Mouse (Mus musculus): Measurements from ENCODE around the gene Rfc1. TPM values are rescaled to one million over a fixed set of nuclear protein-coding genes. Genes with fewer than 3 reads are reported as not detected.

Gene Rfc1
- total and polyA plus RNA-seq, 2 experiments = 3.7 to 16.5 TPM

- H3K9ac ChIP-seq (ENCODE audit: low read depth, low read length) = no peak overlapping the region
- H3K4me1 ChIP-seq (ENCODE audit: control insufficient read depth, insufficient read depth, low read length) = peaks cover 9% of the 10 kb centered on the region
- 6% methylated on average over 4 of the region's 4 CpGs for WGBS
- DNase-seq (ENCODE audit: extremely low read depth, low read depth, low spot score) = no peak
- no peak overlapping the region for H3K4me3 ChIP-seq (ENCODE audit: insufficient read depth, low read depth, low read length)
- no peak for TF ChIP-seq CTCF (IDR thresholded peaks at IDR 0.05; ENCODE audit: low read depth, low read length)
- TF ChIP-seq POLR2A (IDR thresholded peaks at IDR 0.05; ENCODE audit: extremely low read depth, insufficient read depth, low read length) = no peak
- no peak overlapping the region for H3K27ac ChIP-seq (replicated peaks; ENCODE audit: insufficient read depth, low read depth, low read length)
- peaks cover 22% of the 10 kb centered on the region for H3K79me2 ChIP-seq (ENCODE audit: control insufficient read depth, insufficient read depth, low read length)
- H3K36me3 ChIP-seq (ENCODE audit: control insufficient read depth, insufficient read depth, low read length) = no peaks in the 10 kb centered on the region
- H3K27me3 ChIP-seq (ENCODE audit: control insufficient read depth, insufficient read depth, low read length) = no peaks in the 10 kb centered on the region
These were observed 545 bp upstream of the Rfc1 start for GRCm38 (mm10) chr5:65336075-65336355.

- H3K27me3 ChIP-seq (ENCODE audit: control insufficient read depth, insufficient read depth, low read length) = no peaks in the 10 kb centered on the region
- H3K4me3 ChIP-seq (ENCODE audit: insufficient read depth, low read depth, low read length) = peak overlapping the region; percentile 87
- TF ChIP-seq POLR2A (IDR thresholded peaks at IDR 0.05; ENCODE audit: extremely low read depth, insufficient read depth, low read length) (no peak), CTCF (IDR thresholded peaks at IDR 0.05; ENCODE audit: low read depth, low read length) (no peak)
- peaks cover 7% of the 10 kb centered on the region; the same call in 1 of the 2 replicates for H3K4me1 ChIP-seq (ENCODE audit: control insufficient read depth, insufficient read depth, low read length)
- DNase-seq (ENCODE audit: extremely low read depth, low read depth, low spot score) = no peak
- WGBS = under 1% methylated on average over 8 of the region's 8 CpGs
- H3K9ac ChIP-seq (ENCODE audit: low read depth, low read length) = peak overlapping the region; percentile 89; the same call in 1 of the 2 replicates
- no peak overlapping the region for H3K27ac ChIP-seq (replicated peaks; ENCODE audit: insufficient read depth, low read depth, low read length)
- H3K79me2 ChIP-seq (ENCODE audit: control insufficient read depth, insufficient read depth, low read length) = peaks cover 22% of the 10 kb centered on the region
- H3K36me3 ChIP-seq (ENCODE audit: control insufficient read depth, insufficient read depth, low read length) = no peaks in the 10 kb centered on the region
These were observed 682 bp downstream of the Rfc1 start for GRCm38 (mm10) chr5:65334788-65335187.

GRCm38 (mm10) chr5:65329971-65330370 lies 5.5 kb downstream of the Rfc1 start:
- H3K36me3 ChIP-seq (ENCODE audit: control insufficient read depth, insufficient read depth, low read length) = no peaks in the 10 kb centered on the region
- H3K27me3 ChIP-seq (ENCODE audit: control insufficient read depth, insufficient read depth, low read length) = no peaks in the 10 kb centered on the region
- H3K79me2 ChIP-seq (ENCODE audit: control insufficient read depth, insufficient read depth, low read length) = peaks cover 18% of the 10 kb centered on the region; the same call in 1 of the 2 replicates
- no peak overlapping the region for H3K4me3 ChIP-seq (ENCODE audit: insufficient read depth, low read depth, low read length)
- no peak for DNase-seq (ENCODE audit: extremely low read depth, low read depth, low spot score)
- H3K4me1 ChIP-seq (ENCODE audit: control insufficient read depth, insufficient read depth, low read length) = peaks cover 5% of the 10 kb centered on the region; the same call in 1 of the 2 replicates
- TF ChIP-seq POLR2A (IDR thresholded peaks at IDR 0.05; ENCODE audit: extremely low read depth, insufficient read depth, low read length) = no peak
- TF ChIP-seq CTCF (IDR thresholded peaks at IDR 0.05; ENCODE audit: low read depth, low read length) = no peak
- 65% methylated on average over 3 of the region's 3 CpGs for WGBS
- no peak overlapping the region for H3K27ac ChIP-seq (replicated peaks; ENCODE audit: insufficient read depth, low read depth, low read length)
- H3K9ac ChIP-seq (ENCODE audit: low read depth, low read length) = no peak overlapping the region

- H3K36me3 ChIP-seq (ENCODE audit: control insufficient read depth, insufficient read depth, low read length) = no peaks in the 10 kb centered on the region
- 50% methylated on average over 5 of the region's 5 CpGs for WGBS
- peak; percentile 37 for DNase-seq (ENCODE audit: extremely low read depth, low read depth, low spot score)
- H3K9ac ChIP-seq (ENCODE audit: low read depth, low read length) = peak overlapping the region; percentile 3
- TF ChIP-seq POLR2A (IDR thresholded peaks at IDR 0.05; ENCODE audit: extremely low read depth, insufficient read depth, low read length) (no peak), CTCF (IDR thresholded peaks at IDR 0.05; ENCODE audit: low read depth, low read length) (no peak)
- H3K79me2 ChIP-seq (ENCODE audit: control insufficient read depth, insufficient read depth, low read length) = peaks cover 12% of the 10 kb centered on the region; the same call in 1 of the 2 replicates
- H3K27ac ChIP-seq (replicated peaks; ENCODE audit: insufficient read depth, low read depth, low read length) = peak overlapping the region; percentile 64
- peaks cover 9% of the 10 kb centered on the region; the same call in 1 of the 2 replicates for H3K4me1 ChIP-seq (ENCODE audit: control insufficient read depth, insufficient read depth, low read length)
- peak overlapping the region; percentile 29 for H3K4me3 ChIP-seq (ENCODE audit: insufficient read depth, low read depth, low read length)
- H3K27me3 ChIP-seq (ENCODE audit: control insufficient read depth, insufficient read depth, low read length) = no peaks in the 10 kb centered on the region
These were observed 9.3 kb downstream of the Rfc1 start for GRCm38 (mm10) chr5:65326212-65326611.

- DNase-seq (ENCODE audit: extremely low read depth, low read depth, low spot score) = peak; percentile 90
- WGBS = 32% methylated on average over 3 of the region's 3 CpGs
These were observed 10.6 kb downstream of the Rfc1 start for GRCm38 (mm10) chr5:65324758-65325355.

GRCm38 (mm10) chr5:65324271-65324670 lies 11.2 kb downstream of the Rfc1 start:
- Histone ChIP-seq H3K27me3 (ENCODE audit: control insufficient read depth, insufficient read depth, low read length) (no peaks in the 10 kb centered on the region), H3K36me3 (ENCODE audit: control insufficient read depth, insufficient read depth, low read length) (no peaks in the 10 kb centered on the region), H3K4me3 (ENCODE audit: insufficient read depth, low read depth, low read length) (no peak overlapping the region), H3K4me1 (ENCODE audit: control insufficient read depth, insufficient read depth, low read length) (peaks cover 9% of the 10 kb centered on the region; the same call in 1 of the 2 replicates), H3K9ac (ENCODE audit: low read depth, low read length) (no peak overlapping the region), H3K79me2 (ENCODE audit: control insufficient read depth, insufficient read depth, low read length) (peaks cover 12% of the 10 kb centered on the region; the same call in 1 of the 2 replicates), H3K27ac (replicated peaks; ENCODE audit: insufficient read depth, low read depth, low read length) (no peak overlapping the region; the same call in 1 of the 2 replicates)
- 86% methylated on average over 3 of the region's 3 CpGs for WGBS
- peak; percentile 24 for DNase-seq (ENCODE audit: extremely low read depth, low read depth, low spot score)
- TF ChIP-seq CTCF (IDR thresholded peaks at IDR 0.05; ENCODE audit: low read depth, low read length) = no peak
- no peak for TF ChIP-seq POLR2A (IDR thresholded peaks at IDR 0.05; ENCODE audit: extremely low read depth, insufficient read depth, low read length)

More at GRCm38 (mm10) chr5:65324758-65325355, 10.6 kb downstream of the Rfc1 start:
- Histone ChIP-seq H3K4me3 (ENCODE audit: insufficient read depth, low read depth, low read length) (no peak overlapping the region), H3K79me2 (ENCODE audit: control insufficient read depth, insufficient read depth, low read length) (peaks cover 12% of the 10 kb centered on the region; the same call in 1 of the 2 replicates), H3K9ac (ENCODE audit: low read depth, low read length) (no peak overlapping the region), H3K4me1 (ENCODE audit: control insufficient read depth, insufficient read depth, low read length) (peaks cover 9% of the 10 kb centered on the region; the same call in 1 of the 2 replicates), H3K36me3 (ENCODE audit: control insufficient read depth, insufficient read depth, low read length) (no peaks in the 10 kb centered on the region), H3K27me3 (ENCODE audit: control insufficient read depth, insufficient read depth, low read length) (no peaks in the 10 kb centered on the region), H3K27ac (replicated peaks; ENCODE audit: insufficient read depth, low read depth, low read length) (no peak overlapping the region; the same call in 1 of the 2 replicates)
- TF ChIP-seq CTCF (IDR thresholded peaks at IDR 0.05; ENCODE audit: low read depth, low read length) (no peak), POLR2A (IDR thresholded peaks at IDR 0.05; ENCODE audit: extremely low read depth, insufficient read depth, low read length) (no peak)
